Mouse (Mus musculus) limb, embryonic 13.5 days (tissue): ENCODE measurements around the gene Tsn. TPM values are rescaled to one million over a fixed set of nuclear protein-coding genes. Genes with fewer than 3 reads are reported as not detected.

Source experiments
- ATAC-seq: fragments of 200-750 bp; cut with Nextera tagmentation; 2 replicates; pipeline ENCODE4 v1.8.0; 2017; ENCODE audit warnings: low read depth, moderate number of reproducible peaks, moderate TSS enrichment; ENCODE audit not compliant: low FRiP score
- H3K27ac ChIP-seq: fragments of 300-500 bp; sonication (generic); 2 replicates; pipeline ENCODE4 v1.5.1; 2015; ENCODE audit warnings: inconsistent platforms, mild to moderate bottlenecking, moderate library complexity
- H3K27me3 ChIP-seq: fragments of 300-500 bp; sonication (generic); 2 replicates; pipeline ENCODE4 v1.6.1; 2015; ENCODE audit warnings: mild to moderate bottlenecking, inconsistent platforms
- H3K36me3 ChIP-seq: fragments of 300-500 bp; sonication (generic); 2 replicates; pipeline ENCODE4 v1.6.1; 2015; ENCODE audit warnings: inconsistent platforms, mild to moderate bottlenecking, moderate library complexity
- H3K4me1 ChIP-seq: fragments of 300-500 bp; sonication (generic); 2 replicates; pipeline ENCODE4 v1.6.1; 2015; ENCODE audit warnings: inconsistent platforms
- H3K4me2 ChIP-seq: fragments of 300-500 bp; sonication (generic); replicated peaks from 2 replicates; pipeline ENCODE4 v1.6.1; 2015; ENCODE audit warnings: inconsistent platforms, mild to moderate bottlenecking, moderate library complexity
- H3K4me3 ChIP-seq: fragments of 300-500 bp; sonication (generic); 2 replicates; pipeline ENCODE4 v1.5.1; 2015; ENCODE audit warnings: moderate library complexity, mild to moderate bottlenecking, inconsistent platforms
- H3K9ac ChIP-seq: fragments of 300-500 bp; sonication (generic); 2 replicates; pipeline ENCODE4 v1.6.1; 2015; ENCODE audit warnings: mild to moderate bottlenecking, inconsistent platforms
- H3K9me3 ChIP-seq: fragments of 300-500 bp; sonication (generic); 2 replicates; pipeline ENCODE4 v1.6.1; 2016; ENCODE audit warnings: inconsistent platforms
- WGBS: fragments of 180-500 bp; shearing (Covaris S2); methylation state at CpG from one replicate; pipeline ENCODE4 v1.1.7; 2015; 5-methylcytosine and 5-hydroxymethylcytosine counted together
- polyA plus RNA-seq: library from polyadenylated mRNA; unstranded; fragments of >200 nt; fragmentation: Nextera tagmentation; extraction: Ambion mirVana; gene quantifications from 2 replicates; pipeline ENCODE4 v1.2.1, GENCODE M21; 2015

Tsn gene
- polyA plus RNA-seq, 1 experiment from 2014 or later: 357 TPM

DNA sequence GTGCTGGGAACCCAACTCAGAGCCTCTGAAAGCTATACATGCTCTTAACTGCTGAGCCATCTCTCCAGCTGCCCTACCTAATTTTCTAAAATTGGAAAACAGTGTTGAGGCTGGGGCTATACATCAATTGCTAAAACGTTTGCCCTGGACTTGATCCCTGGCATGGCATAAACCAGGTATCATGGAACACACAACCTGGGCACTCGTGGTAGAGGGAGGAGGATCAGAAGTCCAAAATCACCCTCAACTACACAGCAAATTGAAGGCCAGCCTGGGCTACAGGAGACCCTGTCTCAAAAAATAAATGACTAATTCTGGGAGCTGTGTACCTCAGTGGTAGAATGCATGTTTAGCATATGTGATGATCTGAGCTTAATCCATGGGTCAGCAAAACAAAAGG is 13.8 kb downstream of the Tsn start:
- Histone ChIP-seq H3K4me2 (no peak overlapping the region), H3K9ac (no peak overlapping the region), H3K9me3 (no peaks in the 10 kb centered on the region), H3K4me3 (no peak overlapping the region), H3K36me3 (peaks cover 86% of the 10 kb centered on the region), H3K27ac (no peak overlapping the region), H3K4me1 (no peaks in the 10 kb centered on the region), H3K27me3 (no peaks in the 10 kb centered on the region)
- no peak for ATAC-seq
- 91% methylated on average over 2 of the region's 2 CpGs for WGBS

DNA sequence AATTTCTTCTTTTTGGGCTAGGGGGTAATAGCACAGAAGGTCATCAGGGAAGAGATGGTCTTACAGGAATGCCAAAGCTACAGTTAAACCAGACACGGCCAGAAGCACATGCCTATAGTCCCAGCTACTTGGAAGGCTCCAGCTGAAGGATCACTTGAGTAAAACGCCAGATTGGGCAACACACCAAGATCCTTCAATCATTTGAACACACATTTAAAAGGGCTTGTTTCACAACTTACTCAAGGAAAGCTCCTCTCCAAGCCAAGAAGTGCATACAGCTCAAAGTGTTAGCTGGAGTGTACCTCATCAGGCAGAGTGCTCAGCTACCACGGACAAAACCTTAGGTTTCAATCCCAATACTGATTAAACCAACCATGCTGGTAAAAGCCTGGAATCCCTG is 14.9 kb downstream of the Tsn start:
- no peak for ATAC-seq
- Histone ChIP-seq H3K27ac (no peak overlapping the region), H3K27me3 (no peaks in the 10 kb centered on the region), H3K36me3 (peaks cover 75% of the 10 kb centered on the region), H3K4me3 (no peak overlapping the region), H3K4me1 (no peaks in the 10 kb centered on the region), H3K9ac (no peak overlapping the region), H3K9me3 (no peaks in the 10 kb centered on the region), H3K4me2 (no peak overlapping the region)
- WGBS: 92% methylated on average over 3 of the region's 3 CpGs

DNA sequence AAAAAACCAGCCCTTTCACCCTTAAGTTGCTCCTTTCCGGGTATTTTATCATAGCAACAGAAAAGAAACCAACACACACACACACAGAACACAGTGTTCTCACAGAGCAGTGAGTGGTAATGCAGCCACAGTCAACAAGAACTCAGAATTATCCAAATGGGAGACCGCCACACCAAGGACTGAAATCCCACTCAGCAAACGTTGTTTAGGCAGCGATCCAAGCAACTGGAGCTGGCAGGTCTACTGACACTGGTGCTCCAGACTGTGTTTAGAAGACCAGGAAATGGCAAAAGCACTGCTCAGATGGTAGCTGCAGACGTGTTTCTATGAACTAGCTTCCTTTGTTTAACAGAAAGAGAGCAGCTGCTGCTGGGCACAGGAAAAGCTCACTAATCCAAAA is 16.7 kb downstream of the Tsn start:
- Histone ChIP-seq H3K4me1 (no peaks in the 10 kb centered on the region), H3K4me3 (no peak overlapping the region), H3K27ac (no peak overlapping the region), H3K36me3 (peaks cover 57% of the 10 kb centered on the region), H3K4me2 (no peak overlapping the region), H3K9ac (no peak overlapping the region), H3K9me3 (no peaks in the 10 kb centered on the region), H3K27me3 (no peaks in the 10 kb centered on the region)
- 81% methylated on average over 5 of the region's 5 CpGs for WGBS
- ATAC-seq: no peak

DNA sequence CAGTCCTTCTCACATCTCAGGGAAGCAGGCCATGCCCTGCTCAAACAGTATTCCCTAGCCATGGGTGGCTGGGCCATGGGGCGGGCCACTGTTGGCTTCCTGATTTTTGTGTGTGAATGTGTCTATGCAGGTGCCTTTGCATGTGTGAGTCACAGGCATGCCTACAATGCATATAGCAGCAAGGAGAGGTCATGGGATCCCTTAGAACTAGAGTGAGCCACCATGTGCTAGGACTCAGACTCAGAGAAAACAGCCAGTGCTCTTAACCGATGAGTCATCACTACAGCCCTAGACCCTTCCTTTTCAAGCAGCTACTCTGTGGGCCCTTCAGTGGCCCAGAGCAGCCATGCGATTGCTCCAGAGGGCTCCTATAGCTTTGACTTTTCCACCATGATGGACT is 17.3 kb downstream of the Tsn start:
- Histone ChIP-seq H3K36me3 (peaks cover 51% of the 10 kb centered on the region), H3K4me3 (no peak overlapping the region), H3K27me3 (no peaks in the 10 kb centered on the region), H3K27ac (no peak overlapping the region), H3K9ac (no peak overlapping the region), H3K4me2 (no peak overlapping the region), H3K9me3 (no peaks in the 10 kb centered on the region), H3K4me1 (no peaks in the 10 kb centered on the region)
- 98% methylated on average over 3 of the region's 3 CpGs for WGBS
- ATAC-seq: 0 out of 2 replicates have a peak, but pooled peaks have one; percentile 11

DNA sequence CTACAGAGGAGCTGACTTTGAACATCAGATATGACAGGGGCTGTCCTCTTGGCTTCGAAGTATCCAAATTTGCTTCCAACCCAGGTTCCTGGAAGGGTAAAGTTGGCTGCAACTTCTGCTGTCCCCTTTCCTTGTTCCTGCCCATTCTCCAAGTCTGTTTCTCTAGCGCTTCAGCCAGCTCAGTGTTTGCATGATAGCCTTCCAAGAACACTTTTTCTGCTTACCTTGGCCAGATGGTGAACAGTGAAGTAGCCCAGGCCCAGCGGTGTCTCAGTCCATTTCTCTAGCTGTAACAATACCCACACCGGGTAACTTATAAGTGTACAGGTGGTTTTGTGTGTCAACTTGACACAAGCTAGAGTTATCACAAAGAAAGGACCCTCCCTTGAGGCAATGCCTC is 19.2 kb downstream of the Tsn start:
- no peak for ATAC-seq
- Histone ChIP-seq H3K4me1 (no peaks in the 10 kb centered on the region), H3K27me3 (no peaks in the 10 kb centered on the region), H3K4me2 (no peak overlapping the region), H3K4me3 (no peak overlapping the region), H3K27ac (no peak overlapping the region), H3K9ac (no peak overlapping the region), H3K9me3 (no peaks in the 10 kb centered on the region), H3K36me3 (peaks cover 32% of the 10 kb centered on the region)
- WGBS: 85% methylated on average over 4 of the region's 4 CpGs

DNA sequence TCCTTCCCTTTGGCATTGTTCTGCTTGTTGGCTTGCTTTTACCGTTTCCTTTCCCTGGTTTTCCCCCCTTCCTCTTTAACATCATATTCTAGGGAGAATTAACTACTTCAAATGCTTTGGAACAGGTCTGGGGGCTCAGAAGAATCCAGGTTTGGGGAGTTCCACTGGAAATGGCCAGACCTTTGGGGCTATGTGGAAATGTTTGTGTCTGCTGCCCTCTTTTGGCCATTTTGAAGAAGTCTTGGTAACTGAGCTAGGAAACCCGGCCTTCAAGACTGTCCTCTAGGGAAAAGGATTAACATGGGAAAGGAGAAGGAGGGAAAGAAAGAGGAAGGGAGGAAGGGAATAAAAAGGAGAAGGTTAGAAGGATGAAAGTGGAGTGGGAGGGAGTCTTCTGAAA is 36.4 kb downstream of the Tsn start:
- Histone ChIP-seq H3K27me3 (no peaks in the 10 kb centered on the region), H3K4me2 (no peak overlapping the region), H3K9ac (no peak overlapping the region), H3K27ac (no peak overlapping the region), H3K4me3 (no peak overlapping the region), H3K4me1 (no peaks in the 10 kb centered on the region), H3K36me3 (no peaks in the 10 kb centered on the region), H3K9me3 (no peaks in the 10 kb centered on the region)
- WGBS: 12% methylated on average over 2 of the region's 2 CpGs
- no peak for ATAC-seq

DNA sequence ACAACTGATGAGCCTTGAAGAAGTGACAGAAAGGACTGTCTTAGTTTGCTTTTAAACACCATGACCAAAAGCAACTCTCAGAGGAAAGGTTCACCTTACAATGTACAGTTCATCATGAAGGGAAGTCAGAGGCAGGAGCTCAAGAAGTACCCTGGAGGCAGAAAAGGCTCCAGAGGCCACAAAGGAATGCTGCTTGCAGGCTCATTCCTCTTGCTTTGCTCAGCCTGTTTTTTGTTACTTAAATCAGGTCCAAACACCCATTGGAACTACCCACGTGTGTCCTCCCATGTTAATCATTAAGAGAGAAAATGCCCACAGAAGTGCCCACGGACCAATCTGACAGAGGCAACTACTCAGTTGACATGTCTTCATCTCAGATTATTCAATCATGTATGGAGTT is 59.6 kb downstream of the Tsn start:
- 43% methylated on average over 2 of the region's 2 CpGs for WGBS

More for the DNA sequence above, 59.6 kb downstream of the Tsn start:
- Histone ChIP-seq H3K27ac (no peak overlapping the region), H3K27me3 (no peaks in the 10 kb centered on the region), H3K9ac (no peak overlapping the region), H3K4me3 (no peak overlapping the region), H3K9me3 (0 out of 2 replicates have a peak, but pooled peaks cover 7% of the 10 kb centered on the region), H3K36me3 (no peaks in the 10 kb centered on the region), H3K4me1 (no peaks in the 10 kb centered on the region), H3K4me2 (no peak overlapping the region)
- no peak for ATAC-seq

Other genes starting within 250 kb of the Tsn start
- gene Gm29106, start 135.2 kb downstream of the Tsn start, polyA plus RNA-seq: 0.18 and 0.26 TPM in 2 replicates
- 82.0 and 86.8 TPM in 2 replicates for gene Nifk, start 10.1 kb upstream of the Tsn start, polyA plus RNA-seq
- 61.2 and 66.3 TPM in 2 replicates for gene Clasp1, start 77.3 kb upstream of the Tsn start, polyA plus RNA-seq